Mouse (Mus musculus) MEL (cell line): ENCODE results near the gene Itga2b. TPM values are rescaled to one million over a fixed set of nuclear protein-coding genes. Genes with fewer than 3 reads are reported as not detected.

Experiments
- DNase-seq: peaks from one replicate; pipeline ENCODE4 v3.0.0; 2011; ENCODE audit warnings: low read depth, low spot score
- H3K27ac ChIP-seq: 2 replicates; pipeline ENCODE4 v1.5.1; 2012; ENCODE audit warnings: low read depth, mild to moderate bottlenecking, control low read depth, low read length, moderate library complexity; ENCODE audit not compliant: control insufficient read depth
- H3K27me3 ChIP-seq, 2 experiments: fragments of 150-350 bp in 1 of 2; sonication (generic) in 1 of 2; 2 replicates each; pipeline ENCODE4 v1.6.1; 2012; ENCODE audit warnings: low read length in 2 of 2, mild to moderate bottlenecking in 2 of 2, improper control_type of control experiment in 1 of 2, moderate library complexity in 1 of 2; ENCODE audit not compliant: insufficient read depth in 2 of 2, control insufficient read depth in 1 of 2
- H3K36me3 ChIP-seq, 2 experiments: 2 replicates each; pipeline ENCODE4 v1.6.1; 2012 to 2014; ENCODE audit warnings: low read length in 2 of 2, improper control_type of control experiment in 1 of 2, inconsistent platforms in 1 of 2, mild to moderate bottlenecking in 1 of 2; ENCODE audit not compliant: insufficient read depth in 2 of 2, control insufficient read depth in 1 of 2
- H3K4me1 ChIP-seq, 2 experiments: fragments of 150-350 bp in 1 of 2; sonication (generic) in 1 of 2; 2 replicates each; pipeline ENCODE4 v1.6.1; 2012; ENCODE audit warnings: low read length in 2 of 2, improper control_type of control experiment in 1 of 2, mild to moderate bottlenecking in 1 of 2; ENCODE audit not compliant: insufficient read depth in 2 of 2, control insufficient read depth in 1 of 2
- H3K4me3 ChIP-seq, 2 experiments: fragments of 150-350 bp in 1 of 2; sonication (generic) in 1 of 2; 2 replicates each; pipeline ENCODE4 v1.5.1; 2012; ENCODE audit warnings: low read depth in 2 of 2, low read length in 2 of 2, mild to moderate bottlenecking in 2 of 2, moderate library complexity in 2 of 2, control low read depth in 1 of 2, improper control_type of control experiment in 1 of 2; ENCODE audit not compliant: control insufficient read depth in 1 of 2, insufficient read depth in 1 of 2
- H3K79me2 ChIP-seq: 2 replicates; pipeline ENCODE4 v1.6.1; 2012; ENCODE audit warnings: mild to moderate bottlenecking, low read length, moderate library complexity; ENCODE audit not compliant: control insufficient read depth, poor library complexity, insufficient read depth
- H3K9ac ChIP-seq: 2 replicates; pipeline ENCODE4 v1.6.1; 2012; ENCODE audit warnings: low read depth, mild to moderate bottlenecking, control low read depth, low read length, moderate library complexity; ENCODE audit not compliant: control insufficient read depth, poor library complexity, severe bottlenecking
- H3K9me3 ChIP-seq: fragments of 150-350 bp; sonication (generic); replicated peaks from 2 replicates; pipeline ENCODE4 v1.6.1; 2012; ENCODE audit warnings: mild to moderate bottlenecking, low read length, improper control_type of control experiment, moderate library complexity; ENCODE audit not compliant: insufficient read depth
- BHLHE40 ChIP-seq: IDR thresholded peaks from 2 replicates; pipeline ENCODE4 v1.6.1; 2012; ENCODE audit warnings: low read depth, mild to moderate bottlenecking, inconsistent platforms, low read length, improper control_type of control experiment, borderline replicate concordance
- CHD1 ChIP-seq: IDR thresholded peaks from 2 replicates; pipeline ENCODE4 v1.6.1; 2012; ENCODE audit warnings: low read depth, mild to moderate bottlenecking, inconsistent platforms, low read length, improper control_type of control experiment
- E2F4 ChIP-seq: IDR thresholded peaks from 2 replicates; pipeline ENCODE4 v1.6.1; 2011; ENCODE audit warnings: low read depth, low read length, improper control_type of control experiment, borderline replicate concordance
- EP300 ChIP-seq, 2 experiments: IDR thresholded peaks; 2 replicates each; pipeline ENCODE4 v1.6.1; 2011; ENCODE audit warnings: improper control_type of control experiment in 2 of 2, low read length in 2 of 2, low read depth in 1 of 2, mild to moderate bottlenecking in 1 of 2
- MAFK ChIP-seq: IDR thresholded peaks from 2 replicates; pipeline ENCODE4 v1.6.1; 2011; ENCODE audit warnings: low read depth, mild to moderate bottlenecking, low read length, improper control_type of control experiment, borderline replicate concordance
- MEF2A ChIP-seq: IDR thresholded peaks from 2 replicates; pipeline ENCODE4 v1.6.1; 2014; ENCODE audit warnings: low read depth, mild to moderate bottlenecking, inconsistent platforms, low read length, improper control_type of control experiment; ENCODE audit not compliant: poor library complexity, insufficient replicate concordance, severe bottlenecking; ENCODE audit errors: extremely low read depth
- SMC3 ChIP-seq: IDR thresholded peaks from 2 replicates; pipeline ENCODE4 v1.6.1; 2011; ENCODE audit warnings: low read depth, low read length, improper control_type of control experiment
- UBTF ChIP-seq: IDR thresholded peaks from 2 replicates; pipeline ENCODE4 v1.6.1; 2012; ENCODE audit warnings: low read depth, mild to moderate bottlenecking, inconsistent platforms, low read length, improper control_type of control experiment, moderate library complexity, borderline replicate concordance; ENCODE audit not compliant: insufficient read depth
- ZNF384 ChIP-seq: IDR thresholded peaks from 2 replicates; pipeline ENCODE4 v1.6.1; 2012; ENCODE audit warnings: low read depth, mild to moderate bottlenecking, inconsistent platforms, low read length, improper control_type of control experiment
- polyA plus RNA-seq, 2 experiments: library from polyadenylated mRNA; stranded (reverse) in 1 of 2; unstranded in 1 of 2; fragments of >175 nt in 1 of 2; fragments of >200 nt in 1 of 2; gene quantifications; 2 replicates each; pipeline versions ENCODE4 v1.2.1 to v1.2.4; 2012; ENCODE audit warnings: low replicate concordance in 2 of 2, low read depth in 1 of 2; ENCODE audit not compliant: insufficient read length in 2 of 2, insufficient read depth in 1 of 2, missing spikeins in 1 of 2
- total RNA-seq: library from RNA; depleted of rRNA; stranded (reverse); fragments of 300-350 nt; gene quantifications from 2 replicates; pipeline ENCODE4 v1.2.3, GENCODE M21; 2012

The Itga2b gene
- total and polyA plus RNA-seq, 3 experiments, result 10.7 to 55.7 TPM; not detected in 1

- no peaks in the 10 kb centered on the region for H3K9me3 ChIP-seq
- H3K9ac ChIP-seq, result peak overlapping the region; percentile 75
- no peak for DNase-seq
- TF ChIP-seq UBTF (no peak), MAFK (0 out of 2 replicates have a peak, but pooled peaks have one; percentile 3)
- TF ChIP-seq, all 39 proteins: peak for 1
- Histone ChIP-seq H3K36me3 (peaks cover 0 to 14% of the 10 kb centered on the region in 2 experiments; a peak in 2 of 4 replicates), H3K4me1 (peaks cover 11 to 22% of the 10 kb centered on the region in 2 experiments), H3K4me3 (no peak overlapping the region), H3K27ac (peak overlapping the region; percentile 91), H3K27me3 (peaks cover 0 to 4% of the 10 kb centered on the region in 2 experiments; a peak in 2 of 4 replicates), H3K79me2 (peaks cover 19% of the 10 kb centered on the region)
Observed at GRCm38 (mm10) chr11:102409795-102410330, 60.1 kb downstream of the Itga2b start.

- TF ChIP-seq MAFK (0 out of 2 replicates have a peak, but pooled peaks have one; percentile 12), E2F4 (peak; percentile 31; the same call in 1 of the 2 replicates), MEF2A (no peak), UBTF (0 out of 2 replicates have a peak, but pooled peaks have one; percentile 11), CHD1 (peak; percentile 96), SMC3 (no peak), ZNF384 (peak; percentile 71; the same call in 1 of the 2 replicates), BHLHE40 (0 out of 2 replicates have a peak, but pooled peaks have one; percentile 13), EP300 (IDR thresholded peaks at IDR 0.05; ENCODE audit: low read depth in 1 of 2, low read length in 2 of 2) (peak in 1 of 2 experiments; percentile 48; a peak in 1 of 4 replicates)
- TF ChIP-seq, all 39 proteins: peak for 7
- H3K4me1 ChIP-seq, result peaks cover 11 to 22% of the 10 kb centered on the region in 2 experiments
- H3K27ac ChIP-seq, result peak overlapping the region; percentile 91
- peak overlapping the region; percentile 54 for H3K4me3 ChIP-seq
- peaks cover 19% of the 10 kb centered on the region for H3K79me2 ChIP-seq
- peak; percentile 63 for DNase-seq
- peaks cover 0 to 14% of the 10 kb centered on the region in 2 experiments; a peak in 2 of 4 replicates for H3K36me3 ChIP-seq
- H3K27me3 ChIP-seq, result no peaks in the 10 kb centered on the region
- peak overlapping the region; percentile 75 for H3K9ac ChIP-seq
- no peaks in the 10 kb centered on the region for H3K9me3 ChIP-seq
Observed at GRCm38 (mm10) chr11:102408888-102409794, 60.8 kb downstream of the Itga2b start.
